Mouse (Mus musculus) heart, postnatal 0 days (tissue): Measurements from ENCODE around the gene Rab9.

ENCODE experiments used
- CTCF ChIP-seq: IDR thresholded peaks from 2 replicates; pipeline ENCODE4 v1.5.1; 2016; ENCODE audit warnings: antibody characterized with exemption, control low read depth, low read depth
- EP300 ChIP-seq: IDR thresholded peaks from 2 replicates; pipeline ENCODE4 v1.6.1; 2016; ENCODE audit warnings: antibody characterized with exemption, low read depth

GRCm38 (mm10) chrX:166416196-166416595 is 63.5 kb downstream of the Rab9 start:
- TF ChIP-seq CTCF (peak; percentile 51), EP300 (no peak)
